Mouse (Mus musculus) ovary, adult 2 months (tissue): ENCODE data around the gene Inpp5a. TPM values are rescaled to one million over a fixed set of nuclear protein-coding genes. Genes with fewer than 3 reads are reported as not detected.

Experiments used
- polyA plus RNA-seq: library from polyadenylated mRNA; depleted of rRNA; stranded (reverse); fragments of >200 nt; gene quantifications from 2 replicates; pipeline ENCODE4 v1.2.3, GENCODE M21; 2012; rRNA removed

Inpp5a gene
- 28.1 and 36.9 TPM in 2 replicates for polyA plus RNA-seq

GRCm38 (mm10) chr7:139388670-139389212 is at the start of gene Inpp5a:
Gene Inpp5a (plus strand): TSS chr7:139389109.

DNA sequence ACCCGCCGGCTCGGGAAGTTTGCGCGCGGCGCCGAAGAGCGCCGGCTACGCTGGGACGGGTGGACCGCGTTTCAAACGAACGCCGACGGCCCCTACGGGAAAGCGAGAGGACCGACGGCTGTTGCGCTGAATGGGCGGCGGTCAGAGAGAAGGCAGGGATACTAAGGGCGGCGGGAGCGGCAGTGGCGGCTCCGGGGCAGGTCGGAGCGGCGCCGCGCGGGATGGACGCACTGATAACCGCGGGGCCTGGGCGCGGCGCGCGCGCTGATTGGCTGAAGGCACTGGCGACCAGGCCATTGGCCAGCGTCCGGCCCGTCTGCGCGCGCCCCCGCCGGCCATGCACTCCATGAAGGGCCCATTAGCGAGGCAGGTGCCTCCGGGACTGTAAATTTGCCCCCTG is 193.7 kb downstream of the Inpp5a start, which contains the start of gene Nkx6-2:
Gene Nkx6-2, minus strand, starts transcription at position 203 of the 400 bp plus-strand sequence.

Other genes with a start within 250 kb of the Inpp5a start
- gene Lrrc27, start 176.1 kb upstream of the Inpp5a start, polyA plus RNA-seq, result 2.8 and 4.0 TPM in 2 replicates
- 4.0 and 4.7 TPM in 2 replicates for gene Stk32c, start 175.8 kb upstream of the Inpp5a start, polyA plus RNA-seq
- 18.3 and 20.7 TPM in 2 replicates for gene Pwwp2b, start 140.6 kb upstream of the Inpp5a start, polyA plus RNA-seq
- gene Nkx6-2, start 193.7 kb downstream of the Inpp5a start, polyA plus RNA-seq, result 0.40 and 0.91 TPM in 2 replicates